Mouse (Mus musculus) heart, adult 2 months (tissue): ENCODE measurements at regions not wholly inside any gene's neighbourhood (a gene's known extent, or its start where the extent isn't known, plus 50 kb on each side); places are given as distances from the start of the nearest gene placed in this dataset.

Experiments
- CTCF ChIP-seq: fragments of 200-600 bp; IDR thresholded peaks from 2 replicates; pipeline ENCODE4 v1.8.1; 2022; ENCODE audit warnings: antibody characterized with exemption, mild to moderate bottlenecking, moderate library complexity
- EP300 ChIP-seq: fragments of 200-500 bp; IDR thresholded peaks from 2 replicates; pipeline ENCODE4 v1.6.1; 2011; ENCODE audit warnings: low read depth, low read length, control low read depth; ENCODE audit not compliant: insufficient read depth
- POLR2A ChIP-seq: fragments of 200-500 bp; IDR thresholded peaks from 2 replicates; pipeline ENCODE4 v1.6.1; 2011; ENCODE audit warnings: mild to moderate bottlenecking, low read depth, low read length, control low read depth; ENCODE audit not compliant: insufficient read depth

DNA sequence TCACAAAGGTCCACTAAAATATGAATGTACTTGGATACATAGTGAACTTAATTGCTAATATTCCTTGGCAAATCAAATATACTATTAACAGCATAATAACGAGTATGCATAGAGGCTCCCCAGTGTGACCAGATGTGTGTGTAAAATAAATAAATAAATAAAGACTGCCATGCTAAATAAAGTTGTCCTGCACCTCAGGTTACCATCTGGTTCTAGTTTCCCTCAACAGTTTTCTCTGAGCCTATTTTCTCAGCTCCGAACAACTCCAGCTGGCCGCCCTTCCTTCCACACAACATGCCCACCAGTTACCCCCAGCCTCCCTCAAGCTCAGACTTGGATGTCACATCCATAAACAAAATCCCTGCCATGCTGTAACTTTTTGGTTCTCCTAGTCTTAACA lies 253.8 kb upstream of the Tbx18 start:
- TF ChIP-seq CTCF (no peak), POLR2A (no peak), EP300 (no peak)
